Comparison of ENCODE assay signal across 8 mouse cellular contexts in genomic region chr15:101973414-101974077, GRCm38 (mm10). TPM values are rescaled to one million over a fixed set of nuclear protein-coding genes. Genes with fewer than 3 reads are reported as not detected.
DNase-seq lines count a peak whose midpoint lies in the region; ATAC-seq and TF ChIP-seq lines count a peak whose summit lies in the region.

No protein-coding gene starts in this region.

- H3K4me1 ChIP-seq in hindbrain, embryonic 14.5 days (replicated peaks; ENCODE audit: control insufficient read depth, insufficient read depth, low read length): peaks cover 11% of the 10 kb centered on the region
- peaks cover 53% of the 10 kb centered on the region for H3K4me1 ChIP-seq in megakaryocyte, embryonic 14.5 days

- H3K4me3 ChIP-seq in hindbrain, embryonic 14.5 days (replicated peaks; ENCODE audit: low read length): no peak overlapping the region
- H3K4me3 ChIP-seq in megakaryocyte, embryonic 14.5 days (replicated peaks): peak overlapping the region; percentile 77

- DNase-seq in Patski (ENCODE audit: low read depth, low spot score): peak; percentile 64
- peak; percentile 80 for DNase-seq in cerebellum, adult 8-10 months
- peak; percentile 98 for DNase-seq in hindbrain, embryonic 14.5 days (ENCODE audit: low spot score)
- DNase-seq in left cerebral cortex, adult 11 months (ENCODE audit: low spot score): peak; percentile 92
- DNase-seq in right cerebral cortex, adult 2 months (ENCODE audit: low spot score in 2 of 2): peak; percentile 99
- DNase-seq in urinary bladder, adult 2 months (ENCODE audit: low spot score): peak; percentile 98

- 11% methylated on average over 15 of the region's 15 CpGs for WGBS in hindbrain, embryonic 14.5 days

- ATAC-seq in Patski: peak; percentile 38
- peak; percentile 90 for ATAC-seq in frontal cortex, adult (ENCODE audit: low TSS enrichment)
- peak; percentile 46 for ATAC-seq in hindbrain, embryonic 14.5 days (ENCODE audit: low FRiP score)

- in situ Hi-C loops in Patski (cut with MboI; ENCODE audit: low pct_unique_long_range_greater_than_20kb): loop anchor here (5.0 to 25.0 kb wide), 3 partner anchors 111 to 451 kb away; partner anchors contain the start of genes Krt1 and Krt77

- no peaks in the 10 kb centered on the region for H3K27me3 ChIP-seq in Patski
- H3K27me3 ChIP-seq in hindbrain, embryonic 14.5 days (ENCODE audit: control insufficient read depth, insufficient read depth, low read length): no peaks in the 10 kb centered on the region
- peaks cover 53% of the 10 kb centered on the region for H3K27me3 ChIP-seq in megakaryocyte, embryonic 14.5 days (replicated peaks)

- H3K9me3 ChIP-seq in hindbrain, embryonic 14.5 days (ENCODE audit: control insufficient read depth, low read length): no peaks in the 10 kb centered on the region
- H3K9me3 ChIP-seq in megakaryocyte, embryonic 14.5 days: no peaks in the 10 kb centered on the region

- no peak overlapping the region for H3K4me2 ChIP-seq in hindbrain, embryonic 14.5 days (replicated peaks)

- TF ChIP-seq CTCF in Patski (IDR thresholded peaks at IDR 0.05): no peak

- POLR2A ChIA-PET in Patski (lab: Charles Lee): no interaction called here

- no peak overlapping the region for H3K27ac ChIP-seq in hindbrain, embryonic 14.5 days

- CTCF ChIA-PET in Patski (lab: Charles Lee): interaction anchor here (0.8 to 1.8 kb wide), 11 partner anchors 11 to 633 kb away, joined by 3 to 26 read pairs (median 3); no protein-coding TSS in a partner anchor

- H3K9ac ChIP-seq in hindbrain, embryonic 14.5 days: no peak overlapping the region

- H3K36me3 ChIP-seq in hindbrain, embryonic 14.5 days (replicated peaks; ENCODE audit: control insufficient read depth, insufficient read depth): no peaks in the 10 kb centered on the region
- no peaks in the 10 kb centered on the region for H3K36me3 ChIP-seq in megakaryocyte, embryonic 14.5 days (replicated peaks; ENCODE audit: low read length)

RNA-seq across cellular contexts. Expression of gene Krt78, which starts 19.5 kb away (rescaled TPM):
- polyA plus RNA-seq in Patski (2021): 0.05 TPM
- polyA plus RNA-seq in hindbrain, embryonic 14.5 days (2014; fragmentation: Nextera tagmentation; extraction: Ambion mirVana): 0.07 TPM in 1 of 2 replicates, not detected in the other
- not detected in 2 replicates for polyA plus RNA-seq in megakaryocyte, embryonic 14.5 days (2012; ENCODE audit: insufficient read depth, low replicate concordance)
- polyA plus RNA-seq in urinary bladder, adult 2 months (2012; rRNA removed): 2.1 and 3.0 TPM in 2 replicates

RNA-seq across cellular contexts. Expression of gene Krt8, which starts 30.7 kb away (rescaled TPM):
- 73.5 TPM for polyA plus RNA-seq in Patski (2021)
- polyA plus RNA-seq in hindbrain, embryonic 14.5 days (2014; fragmentation: Nextera tagmentation; extraction: Ambion mirVana): 4.1 and 6.8 TPM in 2 replicates
- not detected in 2 replicates for polyA plus RNA-seq in megakaryocyte, embryonic 14.5 days (2012; ENCODE audit: insufficient read depth, low replicate concordance)
- 382 and 417 TPM in 2 replicates for polyA plus RNA-seq in urinary bladder, adult 2 months (2012; rRNA removed)

RNA-seq across cellular contexts. Expression of gene Krt79, which starts 33.4 kb away (rescaled TPM):
- 1.3 TPM for polyA plus RNA-seq in Patski (2021)
- polyA plus RNA-seq in hindbrain, embryonic 14.5 days (2014; fragmentation: Nextera tagmentation; extraction: Ambion mirVana): 0.29 TPM in 1 of 2 replicates, not detected in the other
- not detected in 2 replicates for polyA plus RNA-seq in megakaryocyte, embryonic 14.5 days (2012; ENCODE audit: insufficient read depth, low replicate concordance)
- 1.5 and 1.9 TPM in 2 replicates for polyA plus RNA-seq in urinary bladder, adult 2 months (2012; rRNA removed)

RNA-seq across cellular contexts. Expression of gene Krt4, which starts 49.0 kb away (rescaled TPM):
- 0.19 TPM for polyA plus RNA-seq in Patski (2021)
- not detected in 2 replicates for polyA plus RNA-seq in hindbrain, embryonic 14.5 days (2014; fragmentation: Nextera tagmentation; extraction: Ambion mirVana)
- polyA plus RNA-seq in megakaryocyte, embryonic 14.5 days (2012; ENCODE audit: insufficient read depth, low replicate concordance): not detected in 2 replicates
- polyA plus RNA-seq in urinary bladder, adult 2 months (2012; rRNA removed): 74.0 and 74.4 TPM in 2 replicates

RNA-seq across cellular contexts. Expression of gene Krt18, which starts 54.4 kb away (rescaled TPM):
- 24.8 TPM for polyA plus RNA-seq in Patski (2021)
- 8.6 and 15.7 TPM in 2 replicates for polyA plus RNA-seq in hindbrain, embryonic 14.5 days (2014; fragmentation: Nextera tagmentation; extraction: Ambion mirVana)
- 0.06 TPM in 1 of 2 replicates, not detected in the other for polyA plus RNA-seq in megakaryocyte, embryonic 14.5 days (2012; ENCODE audit: insufficient read depth, low replicate concordance)
- polyA plus RNA-seq in urinary bladder, adult 2 months (2012; rRNA removed): 642 and 655 TPM in 2 replicates

Comparison
In these comparisons a context has a peak if more than half of its experiments do, and no peak if none do; other contexts are left out.
1. ATAC-seq: peak in every context shown above with its lines; median percentile 90 in frontal cortex, adult; 46 in hindbrain, embryonic 14.5 days; 38 in Patski.